Mouse (Mus musculus) neural tube, embryonic 12.5 days (tissue): ENCODE data around the gene Rasip1. TPM values are rescaled to one million over a fixed set of nuclear protein-coding genes. Genes with fewer than 3 reads are reported as not detected.

Source experiments
- ATAC-seq: fragments of 200-750 bp; cut with Nextera tagmentation; 2 replicates; pipeline ENCODE4 v1.8.0; 2017; ENCODE audit warnings: low read depth, mild to moderate bottlenecking, moderate TSS enrichment, moderate library complexity; ENCODE audit not compliant: low FRiP score
- H3K27ac ChIP-seq: fragments of 300-500 bp; sonication (generic); 2 replicates; pipeline ENCODE4 v1.5.1; 2016
- H3K27me3 ChIP-seq: fragments of 300-500 bp; sonication (generic); replicated peaks from 2 replicates; pipeline ENCODE4 v1.6.1; 2016; ENCODE audit warnings: mild to moderate bottlenecking
- H3K36me3 ChIP-seq: fragments of 300-500 bp; sonication (generic); 2 replicates; pipeline ENCODE4 v1.6.1; 2016; ENCODE audit warnings: mild to moderate bottlenecking
- H3K4me1 ChIP-seq: fragments of 300-500 bp; sonication (generic); 2 replicates; pipeline ENCODE4 v1.6.1; 2016
- H3K4me2 ChIP-seq: fragments of 300-500 bp; sonication (generic); replicated peaks from 2 replicates; pipeline ENCODE4 v1.6.1; 2016; ENCODE audit warnings: mild to moderate bottlenecking
- H3K4me3 ChIP-seq: fragments of 300-500 bp; sonication (generic); 2 replicates; pipeline ENCODE4 v1.5.1; 2016
- H3K9ac ChIP-seq: fragments of 300-500 bp; sonication (generic); 2 replicates; pipeline ENCODE4 v1.6.1; 2016; ENCODE audit warnings: mild to moderate bottlenecking
- H3K9me3 ChIP-seq: fragments of 300-500 bp; sonication (generic); 2 replicates; pipeline ENCODE4 v1.6.1; 2016; ENCODE audit warnings: mild to moderate bottlenecking
- WGBS: fragments of 180-500 bp; shearing (Covaris S2); methylation state at CpG from one replicate; pipeline ENCODE4 v1.1.7; 2016; 5-methylcytosine and 5-hydroxymethylcytosine counted together
- polyA plus RNA-seq: library from polyadenylated mRNA; unstranded; fragments of >200 nt; fragmentation: Nextera tagmentation; extraction: Ambion mirVana; gene quantifications from 2 replicates; pipeline ENCODE4 v1.2.1, GENCODE M21; 2016

The Rasip1 gene
- polyA plus RNA-seq, 1 experiment from 2014 or later, result 16.8 TPM

DNA sequence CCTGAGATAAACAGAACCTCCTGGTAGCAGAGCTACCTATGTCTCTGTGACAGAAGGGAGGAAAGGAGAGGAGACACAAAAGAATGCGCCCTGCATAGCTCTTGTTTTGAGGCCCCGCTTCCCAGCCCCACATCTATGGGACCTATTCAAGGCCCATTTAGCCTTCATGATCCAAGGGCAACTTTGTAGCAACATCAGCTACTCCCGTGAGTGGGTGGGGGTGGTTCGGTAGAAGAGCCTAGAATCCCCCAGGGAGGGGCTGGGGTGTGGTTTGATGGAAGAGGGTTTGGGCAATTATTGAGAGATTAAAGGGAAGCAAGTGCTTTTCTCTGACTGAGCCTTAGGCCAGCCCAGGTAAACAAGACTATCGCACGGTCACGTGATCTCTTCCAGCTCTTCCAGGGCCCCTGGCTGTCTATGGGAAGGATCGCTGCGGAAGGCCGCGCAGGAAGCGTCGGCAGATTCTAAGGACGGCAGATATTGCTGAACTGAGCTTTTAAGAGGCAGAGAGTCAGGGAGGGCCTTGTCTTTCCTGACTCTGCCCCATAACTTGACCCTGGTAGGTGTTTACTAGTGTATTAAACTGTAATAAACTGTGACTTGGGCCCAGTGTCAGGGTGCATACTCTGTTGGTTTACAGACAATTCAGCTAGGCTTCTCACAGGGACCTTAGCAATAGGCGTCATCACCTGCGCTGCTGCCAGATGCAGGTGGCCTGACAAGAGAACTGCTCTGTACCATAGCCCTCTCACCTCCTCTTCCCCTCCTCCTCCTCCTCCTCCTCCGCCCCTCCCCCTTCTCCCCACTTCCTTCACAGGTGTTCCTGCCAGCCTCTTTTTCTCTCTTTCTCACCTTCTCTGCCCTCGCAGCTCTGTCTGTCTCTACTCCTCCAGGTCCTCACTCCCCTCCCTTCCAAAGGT, 28.1 kb upstream of the Rasip1 start:
- ATAC-seq, result no peak
- Histone ChIP-seq H3K9ac (no peak overlapping the region), H3K36me3 (no peaks in the 10 kb centered on the region), H3K27me3 (no peaks in the 10 kb centered on the region), H3K4me1 (no peaks in the 10 kb centered on the region), H3K27ac (no peak overlapping the region), H3K4me3 (no peak overlapping the region), H3K4me2 (no peak overlapping the region), H3K9me3 (no peaks in the 10 kb centered on the region)
- 53% methylated on average over 18 of the region's 18 CpGs for WGBS

DNA sequence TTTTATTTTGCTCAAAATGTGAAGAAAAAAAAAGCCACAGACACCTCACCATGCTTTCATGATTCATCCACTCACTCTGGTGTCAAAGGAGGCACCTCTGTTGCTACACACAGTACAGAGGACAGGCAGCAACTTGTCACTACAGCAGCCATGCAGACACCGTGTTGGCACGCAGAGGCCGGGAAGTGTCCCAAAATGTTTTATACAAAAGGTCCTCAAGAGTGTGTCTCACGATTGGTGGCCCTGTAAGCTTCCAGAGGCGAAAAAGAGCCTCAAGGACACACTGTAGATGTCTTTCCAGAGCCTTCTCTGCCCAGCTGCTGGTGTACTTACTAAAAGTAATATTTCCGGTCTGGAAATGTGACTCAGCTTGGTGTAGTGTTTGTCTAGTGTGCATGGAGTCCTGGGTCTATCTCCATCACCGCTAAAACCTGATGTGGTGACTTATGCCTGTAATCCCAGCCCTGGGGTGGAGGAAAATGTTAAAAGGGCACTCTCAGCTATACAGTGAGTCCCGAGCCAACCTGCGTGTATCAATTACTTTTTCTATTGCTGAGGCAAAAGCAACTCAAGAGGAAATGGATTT, 21.5 kb upstream of the Rasip1 start:
- no peak for ATAC-seq
- no peak overlapping the region for H3K27ac ChIP-seq
- no peaks in the 10 kb centered on the region for H3K4me1 ChIP-seq
- H3K9me3 ChIP-seq, result no peaks in the 10 kb centered on the region
- H3K9ac ChIP-seq, result no peak overlapping the region
- H3K27me3 ChIP-seq, result no peaks in the 10 kb centered on the region
- H3K4me3 ChIP-seq, result no peak overlapping the region
- no peak overlapping the region for H3K4me2 ChIP-seq
- H3K36me3 ChIP-seq, result no peaks in the 10 kb centered on the region
- 87% methylated on average over 9 of the region's 9 CpGs for WGBS

DNA sequence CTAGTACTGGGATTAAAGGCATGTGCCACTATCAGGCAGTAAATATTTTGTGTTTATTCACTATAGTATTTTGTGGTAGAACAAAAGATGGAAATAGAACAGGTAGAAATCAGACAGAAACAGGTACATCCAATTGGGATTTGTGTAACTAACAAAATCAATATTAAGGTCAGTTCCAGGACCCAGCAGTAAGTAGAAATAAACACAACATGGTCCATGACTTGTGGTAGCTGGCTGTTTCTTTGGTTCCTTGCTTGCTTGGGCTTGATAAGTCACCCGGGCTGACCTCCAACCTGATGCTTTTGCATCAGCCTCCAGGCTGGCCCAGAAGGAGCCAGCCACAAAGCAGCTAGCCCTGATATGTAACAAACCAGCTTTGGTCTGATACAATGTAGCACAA, 17.8 kb upstream of the Rasip1 start:
- Histone ChIP-seq H3K27ac (no peak overlapping the region), H3K4me3 (no peak overlapping the region), H3K36me3 (no peaks in the 10 kb centered on the region), H3K4me2 (no peak overlapping the region), H3K4me1 (no peaks in the 10 kb centered on the region), H3K9ac (no peak overlapping the region), H3K27me3 (no peaks in the 10 kb centered on the region), H3K9me3 (no peaks in the 10 kb centered on the region)
- ATAC-seq, result no peak
- WGBS, result 77% methylated on average over 1 of the region's 1 CpGs

DNA sequence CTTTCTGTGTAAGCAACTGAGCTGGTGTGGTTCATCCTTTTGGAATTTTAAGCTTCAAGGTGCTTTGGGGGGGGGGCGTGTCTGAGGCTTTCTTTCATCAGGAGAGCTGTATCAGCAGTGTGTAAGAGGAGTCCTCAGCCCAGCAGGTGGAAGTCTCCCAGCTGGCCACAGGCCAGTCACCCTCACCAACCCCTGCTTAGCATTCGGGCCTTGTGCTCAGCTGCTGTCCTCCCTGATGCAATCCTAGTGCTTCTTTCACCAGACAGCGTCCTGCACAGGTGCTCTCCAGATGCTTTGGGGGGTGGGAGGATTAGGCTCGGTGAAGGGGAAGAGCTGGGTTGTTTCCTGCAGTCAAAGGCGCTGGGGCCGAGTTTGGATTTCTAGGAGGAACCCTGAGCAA, 11.0 kb upstream of the Rasip1 start:
- no peaks in the 10 kb centered on the region for H3K36me3 ChIP-seq
- ATAC-seq, result no peak
- 36% methylated on average over 6 of the region's 6 CpGs for WGBS
- peaks cover 40% of the 10 kb centered on the region for H3K27me3 ChIP-seq
- peaks cover 6% of the 10 kb centered on the region; the same call in 1 of the 2 replicates for H3K4me1 ChIP-seq
- H3K27ac ChIP-seq, result no peak overlapping the region
- H3K9me3 ChIP-seq, result no peaks in the 10 kb centered on the region
- H3K4me2 ChIP-seq, result no peak overlapping the region
- no peak overlapping the region for H3K4me3 ChIP-seq
- H3K9ac ChIP-seq, result no peak overlapping the region

DNA sequence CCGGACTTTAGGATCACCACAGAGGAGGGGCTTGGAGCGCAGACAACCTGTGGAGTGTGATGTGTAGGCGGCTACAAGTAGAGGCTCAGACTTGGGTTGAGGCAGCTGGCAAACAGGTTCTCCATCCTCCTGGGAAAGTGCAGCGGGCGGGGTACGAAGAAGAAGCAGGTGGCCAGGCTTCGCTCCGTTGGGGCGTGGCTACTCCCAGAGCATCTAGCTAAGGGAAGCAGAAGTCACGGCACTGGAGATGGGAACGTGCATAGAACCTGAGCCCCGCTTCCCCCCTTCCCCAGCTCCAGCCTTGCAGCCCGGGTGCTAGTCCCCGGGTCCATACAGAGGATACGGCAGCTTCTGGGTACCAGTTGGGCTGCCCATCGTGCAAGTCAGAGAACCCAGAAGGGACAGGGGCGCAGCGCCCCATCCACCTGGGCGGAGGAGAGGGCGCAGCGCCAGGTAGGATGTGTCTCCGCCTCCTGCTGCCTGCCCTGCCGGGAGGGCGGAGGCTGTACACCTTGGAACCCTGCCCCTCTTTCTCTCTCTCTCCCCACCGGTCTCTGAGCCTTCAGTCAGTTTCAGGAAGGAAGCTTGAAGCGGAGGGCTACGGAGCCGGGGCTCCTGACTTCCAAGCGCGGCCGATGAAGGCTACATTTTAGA, 10.1 kb upstream of the Rasip1 start, which contains the start of gene Fut1:
Gene Fut1 (plus strand): TSS at position 248 of the 654 bp plus-strand sequence.
- H3K4me1 ChIP-seq, result peaks cover 6% of the 10 kb centered on the region; the same call in 1 of the 2 replicates
- H3K27me3 ChIP-seq, result peaks cover 40% of the 10 kb centered on the region
- H3K36me3 ChIP-seq, result no peaks in the 10 kb centered on the region
- H3K9ac ChIP-seq, result no peak within 1 kb of the TSS
- no peak within 1 kb of the TSS for H3K27ac ChIP-seq
- no peaks in the 10 kb centered on the region for H3K9me3 ChIP-seq
- 7% methylated on average over 31 of the region's 31 CpGs for WGBS
- peak within 1 kb of the TSS; percentile 36 for H3K4me2 ChIP-seq
- ATAC-seq, result no peak
- H3K4me3 ChIP-seq, result no peak within 1 kb of the TSS

DNA sequence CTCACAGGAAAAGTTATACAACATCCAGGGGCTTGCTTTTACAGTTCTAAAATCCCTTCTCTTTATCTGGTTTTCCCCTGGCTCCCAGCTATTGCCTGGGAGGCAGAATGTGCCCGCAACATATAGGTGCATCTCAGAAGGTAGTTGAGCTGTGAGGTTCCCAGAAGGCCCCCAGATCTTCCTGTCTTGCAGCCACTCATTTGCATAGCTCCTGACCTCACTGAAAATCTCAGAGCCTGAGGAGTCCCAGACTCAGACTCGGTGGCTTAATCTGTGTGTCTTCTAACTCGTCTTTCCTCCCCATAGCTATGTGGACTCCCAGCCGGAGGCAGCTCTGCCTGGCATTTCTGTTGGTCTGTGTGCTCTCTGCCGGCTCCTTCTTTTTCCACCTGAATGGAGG, 9.0 kb upstream of the Rasip1 start:
- 87% methylated on average over 5 of the region's 5 CpGs for WGBS

DNA sequence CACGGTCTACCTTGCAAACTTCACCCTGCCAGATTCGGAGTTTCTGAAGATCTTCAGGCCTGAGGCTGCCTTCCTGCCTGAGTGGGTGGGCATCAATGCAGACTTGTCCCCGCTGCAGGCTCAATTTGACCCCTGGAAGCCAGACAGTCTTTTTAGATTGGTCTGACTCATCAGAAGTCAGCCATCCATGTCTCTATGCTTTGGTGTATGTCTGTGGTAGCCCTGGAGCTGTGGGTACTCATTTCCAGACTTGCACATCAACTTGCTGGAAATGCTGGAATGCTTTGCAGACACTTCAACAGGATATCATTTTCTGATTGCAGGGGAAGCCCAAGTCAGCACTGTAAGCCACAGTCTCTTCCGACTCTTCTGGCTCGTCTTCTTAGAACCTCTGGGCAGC, 7.7 kb upstream of the Rasip1 start:
- 89% methylated on average over 5 of the region's 5 CpGs for WGBS
- no peak for ATAC-seq
- no peaks in the 10 kb centered on the region for H3K36me3 ChIP-seq
- H3K4me1 ChIP-seq, result peaks cover 6% of the 10 kb centered on the region; the same call in 1 of the 2 replicates
- H3K9me3 ChIP-seq, result no peaks in the 10 kb centered on the region
- no peak overlapping the region for H3K9ac ChIP-seq
- H3K27ac ChIP-seq, result no peak overlapping the region
- no peak overlapping the region for H3K4me3 ChIP-seq
- peaks cover 40% of the 10 kb centered on the region for H3K27me3 ChIP-seq
- no peak overlapping the region for H3K4me2 ChIP-seq

More for the DNA sequence above, 9.0 kb upstream of the Rasip1 start:
- no peaks in the 10 kb centered on the region for H3K36me3 ChIP-seq
- H3K9ac ChIP-seq, result no peak overlapping the region
- peaks cover 6% of the 10 kb centered on the region; the same call in 1 of the 2 replicates for H3K4me1 ChIP-seq
- H3K9me3 ChIP-seq, result no peaks in the 10 kb centered on the region
- no peak overlapping the region for H3K4me2 ChIP-seq
- ATAC-seq, result no peak
- no peak overlapping the region for H3K4me3 ChIP-seq
- no peak overlapping the region for H3K27ac ChIP-seq
- peaks cover 40% of the 10 kb centered on the region for H3K27me3 ChIP-seq

DNA sequence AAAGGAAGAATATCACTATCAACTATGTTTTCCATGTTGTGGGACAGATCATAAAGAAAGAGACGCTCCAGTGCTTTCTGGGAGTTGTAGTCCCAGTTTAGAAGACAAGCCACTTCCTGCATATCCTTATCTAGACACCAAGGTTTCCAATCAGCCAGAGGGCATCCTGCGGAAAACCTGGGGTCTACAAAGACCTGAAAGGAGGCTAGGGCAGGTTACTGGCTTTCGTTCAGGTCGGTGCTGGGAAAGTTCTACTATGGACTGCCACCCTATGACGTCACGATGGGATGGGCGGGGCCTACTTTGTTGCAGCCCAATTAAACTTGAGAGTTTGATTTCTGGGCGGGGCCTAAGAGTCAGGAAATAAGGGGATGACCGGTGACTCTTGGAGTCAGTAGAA, 5.8 kb upstream of the Rasip1 start, which contains the start of gene Izumo1:
Gene Izumo1 (plus strand): TSS at position 369 of the 400 bp plus-strand sequence.
- Histone ChIP-seq H3K36me3 (no peaks in the 10 kb centered on the region), H3K4me1 (no peaks in the 10 kb centered on the region), H3K27me3 (peaks cover 30% of the 10 kb centered on the region), H3K4me3 (no peak within 1 kb of the TSS), H3K27ac (no peak within 1 kb of the TSS), H3K9me3 (no peaks in the 10 kb centered on the region), H3K9ac (no peak within 1 kb of the TSS), H3K4me2 (no peak within 1 kb of the TSS)
- no peak for ATAC-seq
- WGBS, result 36% methylated on average over 9 of the region's 9 CpGs

DNA sequence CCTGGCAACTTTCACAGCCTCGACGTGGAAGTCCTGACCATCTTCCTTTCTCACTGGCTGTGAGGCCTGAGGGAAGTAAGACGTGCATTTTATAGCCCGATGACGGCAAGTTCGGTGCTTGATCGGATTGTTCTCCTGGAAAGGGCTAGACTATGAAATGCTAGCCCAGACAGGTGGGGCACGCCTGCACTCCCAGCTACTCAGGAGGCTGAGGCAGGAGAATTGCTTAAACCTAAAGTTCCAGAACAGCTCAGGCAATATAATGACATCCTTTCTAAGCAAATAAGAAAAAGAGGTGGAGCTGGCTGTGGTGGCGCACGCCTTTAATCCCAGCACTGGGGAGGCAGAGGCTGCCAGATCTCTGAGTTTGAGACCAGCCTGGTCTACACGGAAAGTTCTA, 3.8 kb upstream of the Rasip1 start:
- Histone ChIP-seq H3K4me1 (peaks cover 5% of the 10 kb centered on the region), H3K4me2 (no peak overlapping the region), H3K9ac (no peak overlapping the region), H3K9me3 (no peaks in the 10 kb centered on the region), H3K27ac (no peak overlapping the region), H3K4me3 (no peak overlapping the region), H3K36me3 (no peaks in the 10 kb centered on the region), H3K27me3 (peaks cover 29% of the 10 kb centered on the region)
- 91% methylated on average over 11 of the region's 11 CpGs for WGBS
- no peak for ATAC-seq

DNA sequence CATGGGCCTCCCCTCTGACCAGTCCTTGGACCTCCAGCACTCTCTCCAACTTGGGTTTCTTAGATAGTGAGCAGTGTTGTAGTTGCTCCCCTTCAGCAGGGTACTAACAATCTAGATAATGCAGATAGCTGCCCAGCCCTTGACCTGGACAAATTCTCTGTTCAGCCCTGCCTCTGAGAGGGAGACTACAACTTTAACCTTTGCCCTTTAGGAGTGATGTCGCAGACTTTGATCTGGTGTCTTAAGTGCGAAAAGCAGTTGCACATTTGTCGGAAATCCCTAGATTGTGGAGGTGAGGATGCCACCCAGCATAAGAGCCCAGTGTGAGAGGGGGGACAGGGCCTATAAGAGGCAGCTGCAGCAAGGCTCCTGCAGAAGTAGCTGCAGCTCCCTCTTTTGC, 2.6 kb upstream of the Rasip1 start:
- H3K36me3 ChIP-seq, result no peaks in the 10 kb centered on the region
- H3K9ac ChIP-seq, result no peak overlapping the region
- H3K9me3 ChIP-seq, result no peaks in the 10 kb centered on the region
- H3K27ac ChIP-seq, result no peak overlapping the region
- H3K4me2 ChIP-seq, result no peak overlapping the region
- no peak for ATAC-seq
- H3K27me3 ChIP-seq, result peaks cover 21% of the 10 kb centered on the region
- 75% methylated on average over 3 of the region's 3 CpGs for WGBS
- no peak overlapping the region for H3K4me3 ChIP-seq
- peaks cover 5% of the 10 kb centered on the region for H3K4me1 ChIP-seq

DNA sequence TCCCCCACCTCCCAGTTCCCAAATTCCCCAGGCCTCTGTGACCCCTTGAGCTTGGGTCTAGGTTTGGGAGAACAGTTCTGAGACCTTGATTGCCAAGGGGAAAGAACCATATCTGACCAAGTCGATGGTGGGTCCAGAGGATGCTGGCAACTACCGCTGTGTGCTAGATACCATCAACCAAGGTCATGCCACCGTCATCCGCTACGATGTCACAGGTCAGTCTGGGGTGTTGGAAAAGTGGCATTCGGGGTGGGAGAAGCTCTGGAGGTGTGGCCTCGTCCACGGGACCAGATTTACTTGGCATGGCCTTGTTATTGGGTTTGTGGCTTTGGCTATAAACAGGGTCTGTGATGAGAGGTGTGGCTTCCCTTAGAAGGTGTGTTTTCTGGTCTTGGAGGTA, 1.8 kb upstream of the Rasip1 start:
- H3K4me3 ChIP-seq, result no peak overlapping the region
- no peak for ATAC-seq
- H3K27ac ChIP-seq, result no peak overlapping the region
- H3K27me3 ChIP-seq, result peaks cover 18% of the 10 kb centered on the region
- no peaks in the 10 kb centered on the region for H3K9me3 ChIP-seq
- 87% methylated on average over 8 of the region's 8 CpGs for WGBS
- H3K9ac ChIP-seq, result no peak overlapping the region
- no peaks in the 10 kb centered on the region for H3K36me3 ChIP-seq
- H3K4me2 ChIP-seq, result no peak overlapping the region
- H3K4me1 ChIP-seq, result peaks cover 5% of the 10 kb centered on the region

DNA sequence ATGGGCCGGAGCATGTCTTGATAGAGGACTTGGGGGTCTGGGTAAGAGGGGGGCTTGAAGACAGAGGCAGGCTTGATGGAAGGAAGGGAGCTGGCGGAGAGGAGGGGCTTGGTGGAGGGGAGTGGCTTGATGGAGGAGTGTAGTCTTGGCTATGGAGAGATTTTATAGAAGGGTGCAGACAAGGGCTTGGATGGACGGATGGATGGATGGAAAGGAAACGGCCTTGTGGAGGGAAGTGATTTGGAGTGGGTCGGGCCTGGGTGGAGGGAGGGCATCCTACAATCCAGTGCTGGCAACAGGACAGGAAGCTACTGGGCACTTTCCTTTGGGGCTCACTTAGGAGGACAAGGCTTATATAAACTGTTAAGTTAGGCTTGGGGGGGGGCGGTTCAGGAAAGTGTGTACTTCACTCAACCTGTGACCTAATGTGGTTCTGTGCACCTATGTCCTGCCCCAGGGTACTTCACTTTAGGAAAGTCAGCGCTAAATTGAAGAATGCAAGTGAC, 664 bp upstream of the Rasip1 start:
- H3K9me3 ChIP-seq, result no peaks in the 10 kb centered on the region
- H3K36me3 ChIP-seq, result no peaks in the 10 kb centered on the region
- no peak overlapping the region for H3K27ac ChIP-seq
- H3K9ac ChIP-seq, result no peak overlapping the region
- no peak for ATAC-seq
- H3K4me3 ChIP-seq, result no peak overlapping the region
- WGBS, result 90% methylated on average over 7 of the region's 7 CpGs
- H3K4me2 ChIP-seq, result no peak overlapping the region
- H3K27me3 ChIP-seq, result peaks cover 18% of the 10 kb centered on the region
- peaks cover 5% of the 10 kb centered on the region for H3K4me1 ChIP-seq
